Mouse (Mus musculus) stomach, postnatal 0 days (tissue): ENCODE results near the gene Ift27. TPM values are rescaled to one million over a fixed set of nuclear protein-coding genes. Genes with fewer than 3 reads are reported as not detected.
A peak's percentile ranks its signal among the peaks of the same experiment; 100 is the strongest.

ENCODE experiments used
- ATAC-seq: fragments of 200-750 bp; cut with Nextera tagmentation; 2 replicates; pipeline ENCODE4 v1.8.0; 2017; ENCODE audit not compliant: low FRiP score, low TSS enrichment
- DNase-seq: peaks from one replicate; pipeline ENCODE4 v3.0.0-alpha.2; 2016; ENCODE audit warnings: low spot score
- H3K27ac ChIP-seq: fragments of 300-500 bp; sonication (generic); replicated peaks from 2 replicates; pipeline ENCODE4 v1.5.1; 2014; ENCODE audit warnings: mild to moderate bottlenecking, control low read depth
- H3K27me3 ChIP-seq: fragments of 300-500 bp; sonication (generic); 2 replicates; pipeline ENCODE4 v1.6.1; 2014; ENCODE audit warnings: low read length; ENCODE audit not compliant: control insufficient read depth, insufficient read depth
- H3K36me3 ChIP-seq: fragments of 300-500 bp; sonication (generic); 2 replicates; pipeline ENCODE4 v1.6.1; 2014; ENCODE audit warnings: low read length, mixed read lengths; ENCODE audit not compliant: control insufficient read depth, insufficient read depth
- H3K4me1 ChIP-seq: fragments of 300-500 bp; sonication (generic); replicated peaks from 2 replicates; pipeline ENCODE4 v1.6.1; 2014; ENCODE audit warnings: antibody characterized with exemption; ENCODE audit not compliant: control insufficient read depth, insufficient read depth
- H3K4me2 ChIP-seq: fragments of 300-500 bp; sonication (generic); replicated peaks from 2 replicates; pipeline ENCODE4 v1.6.1; 2014; ENCODE audit warnings: low read depth, mild to moderate bottlenecking, control low read depth, moderate library complexity
- H3K4me3 ChIP-seq: fragments of 300-500 bp; sonication (generic); 2 replicates; pipeline ENCODE4 v1.5.1; 2014; ENCODE audit warnings: low read depth, low read length, control low read depth
- H3K9ac ChIP-seq: fragments of 300-500 bp; sonication (generic); 2 replicates; pipeline ENCODE4 v1.6.1; 2014; ENCODE audit warnings: mild to moderate bottlenecking, low read length, control low read depth, mixed read lengths
- H3K9me3 ChIP-seq: fragments of 300-500 bp; sonication (generic); 2 replicates; pipeline ENCODE4 v1.6.1; 2016; ENCODE audit warnings: low read length; ENCODE audit not compliant: control insufficient read depth
- CTCF ChIP-seq: IDR thresholded peaks from 2 replicates; pipeline ENCODE4 v1.5.1; 2016; ENCODE audit warnings: antibody characterized with exemption, low read depth, mild to moderate bottlenecking, moderate library complexity
- EP300 ChIP-seq: optimal IDR thresholded peaks from 2 replicates; pipeline ENCODE3; 2016; ENCODE audit warnings: antibody characterized with exemption
- WGBS: fragments of 180-500 bp; shearing (Covaris S2); extraction: QIAGEN DNeasy Blood & Tissue Kit; methylation state at CpG from one replicate; pipeline ENCODE4 v1.1.7; 2014; 5-methylcytosine and 5-hydroxymethylcytosine counted together
- polyA plus RNA-seq: library from polyadenylated mRNA; unstranded; fragments of >200 nt; fragmentation: Nextera tagmentation; extraction: Ambion mirVana; gene quantifications from 2 replicates; pipeline ENCODE4 v1.2.1, GENCODE M21; 2015

Gene Ift27
- polyA plus RNA-seq, 1 experiment from 2014 or later, result 42.2 TPM

DNA sequence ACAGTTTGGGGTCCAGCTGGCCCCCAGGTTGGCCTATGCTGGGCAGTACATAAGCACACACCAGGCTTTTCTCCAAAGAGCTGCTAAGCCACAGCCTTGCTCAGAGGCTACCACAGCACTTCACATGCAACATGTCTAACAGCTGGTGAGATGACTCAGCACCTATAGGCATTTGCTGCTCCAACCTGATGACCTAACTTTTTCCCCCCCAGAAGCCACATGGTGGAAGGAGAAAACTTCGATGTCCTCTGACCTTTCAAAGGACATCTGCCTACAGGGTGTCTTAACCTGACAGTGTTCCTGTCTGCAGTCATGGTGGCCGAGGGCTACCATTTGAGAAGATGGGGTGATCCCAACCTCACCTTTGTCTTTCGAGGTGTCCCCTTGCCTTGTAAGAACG, 11.7 kb upstream of the Ift27 start:
- TF ChIP-seq CTCF, result no peak
- TF ChIP-seq EP300, result no peak
- Histone ChIP-seq H3K27me3 (no peaks in the 10 kb centered on the region), H3K9ac (no peak overlapping the region), H3K27ac (no peak overlapping the region), H3K4me2 (no peak overlapping the region), H3K4me1 (no peaks in the 10 kb centered on the region), H3K9me3 (no peaks in the 10 kb centered on the region), H3K4me3 (no peak overlapping the region), H3K36me3 (no peaks in the 10 kb centered on the region)
- DNase-seq, result no peak
- WGBS, result 87% methylated on average over 4 of the region's 4 CpGs
- no peak for ATAC-seq

DNA sequence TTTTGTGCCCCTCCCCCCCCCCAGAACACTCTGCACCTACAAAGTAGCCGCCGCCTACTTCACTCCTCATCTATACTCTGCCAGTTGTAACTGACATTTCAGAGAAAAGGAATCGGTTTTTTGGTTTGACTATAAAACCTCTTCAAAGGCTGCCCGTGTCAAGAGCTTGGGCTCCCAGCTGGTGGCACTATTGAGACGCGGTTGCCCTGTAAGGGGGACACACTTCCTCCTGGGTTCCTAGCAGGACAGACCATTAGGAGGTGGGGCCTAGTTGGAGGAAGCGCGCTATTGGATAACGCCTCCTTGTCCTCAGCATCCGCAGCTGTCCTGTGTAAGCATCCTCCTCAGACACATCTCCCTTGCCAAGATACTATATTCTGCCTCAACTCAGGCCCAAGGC, 10.9 kb upstream of the Ift27 start:
- Histone ChIP-seq H3K27me3 (no peaks in the 10 kb centered on the region), H3K4me1 (no peaks in the 10 kb centered on the region), H3K4me3 (no peak overlapping the region), H3K9me3 (no peaks in the 10 kb centered on the region), H3K4me2 (no peak overlapping the region), H3K27ac (no peak overlapping the region), H3K36me3 (no peaks in the 10 kb centered on the region), H3K9ac (no peak overlapping the region)
- no peak for TF ChIP-seq EP300
- peak; percentile 73 for TF ChIP-seq CTCF
- DNase-seq, result peak; percentile 45
- ATAC-seq, result peak; percentile 58; the same call in 1 of the 2 replicates
- WGBS, result 2% methylated on average over 10 of the region's 10 CpGs

DNA sequence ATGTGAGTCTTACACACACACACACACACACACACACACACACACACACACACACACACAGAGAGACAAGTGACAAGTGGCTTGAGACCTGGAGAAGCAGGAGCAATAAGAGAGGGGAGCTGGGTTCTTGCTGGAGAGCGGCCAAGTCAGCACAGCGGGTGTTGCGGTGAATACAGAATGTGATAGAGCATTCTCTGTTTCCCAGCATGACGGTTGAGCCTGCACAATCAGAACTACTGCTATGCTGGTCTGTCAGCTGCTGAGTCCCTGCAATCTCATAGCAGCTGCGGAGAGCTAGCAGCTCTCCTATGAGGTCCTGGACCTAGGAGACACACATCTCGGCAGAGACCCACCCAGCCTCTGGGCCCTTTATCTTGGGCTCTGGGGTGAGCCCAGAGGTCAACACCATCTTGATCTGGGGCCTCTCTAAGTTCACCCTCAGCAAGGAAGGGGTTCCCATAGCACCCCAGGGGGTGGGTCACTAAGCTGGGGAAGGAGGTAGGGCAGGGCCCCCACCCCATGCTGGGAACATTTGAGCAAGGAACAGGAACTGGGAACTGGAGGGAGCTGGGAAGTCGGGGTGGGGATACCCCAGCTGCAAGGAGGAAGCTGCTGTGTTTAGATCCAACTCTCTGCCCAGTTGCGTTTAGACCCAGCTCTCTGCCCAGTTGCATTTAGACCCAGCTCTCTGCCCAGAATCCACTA, 7.9 kb upstream of the Ift27 start:
- H3K4me1 ChIP-seq, result no peaks in the 10 kb centered on the region
- 27% methylated on average over 8 of the region's 8 CpGs for WGBS

DNA sequence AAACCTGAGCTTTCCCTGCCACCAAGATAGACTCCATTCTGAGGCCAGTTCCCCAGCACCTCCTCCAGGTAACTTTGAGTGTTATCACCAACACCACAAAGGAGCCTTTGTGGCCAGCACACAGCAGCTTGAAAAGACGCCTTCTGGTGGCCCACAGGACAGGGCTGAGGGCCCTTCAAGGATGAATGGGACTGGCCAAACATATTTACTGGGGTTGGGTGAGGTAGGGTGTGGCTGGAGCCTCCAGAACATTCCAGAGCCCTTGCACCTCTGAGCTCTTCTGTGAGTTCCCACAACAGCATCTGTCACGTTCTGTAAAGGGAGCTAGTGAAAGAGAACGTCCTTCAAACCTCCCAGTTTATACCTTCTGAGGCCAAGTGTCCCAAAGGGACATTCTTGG, 5.9 kb upstream of the Ift27 start:
- no peaks in the 10 kb centered on the region for H3K36me3 ChIP-seq
- no peaks in the 10 kb centered on the region; the same call in 1 of the 2 replicates for H3K4me1 ChIP-seq
- H3K27me3 ChIP-seq, result no peaks in the 10 kb centered on the region
- H3K4me3 ChIP-seq, result no peak overlapping the region
- H3K27ac ChIP-seq, result no peak overlapping the region
- no peaks in the 10 kb centered on the region for H3K9me3 ChIP-seq
- ATAC-seq (peak; percentile 62; the same call in 1 of the 2 replicates), DNase-seq (peak; percentile 38)
- 45% methylated on average over 3 of the region's 3 CpGs for WGBS
- no peak overlapping the region for H3K9ac ChIP-seq
- TF ChIP-seq EP300 (no peak), CTCF (no peak)
- no peak overlapping the region for H3K4me2 ChIP-seq

More for the DNA sequence above, 7.9 kb upstream of the Ift27 start:
- H3K4me2 ChIP-seq, result no peak overlapping the region
- no peak overlapping the region for H3K27ac ChIP-seq
- no peaks in the 10 kb centered on the region for H3K36me3 ChIP-seq
- H3K27me3 ChIP-seq, result no peaks in the 10 kb centered on the region
- no peaks in the 10 kb centered on the region for H3K9me3 ChIP-seq
- H3K4me3 ChIP-seq, result no peak overlapping the region
- TF ChIP-seq CTCF, result no peak
- DNase-seq, result peak; percentile 23
- H3K9ac ChIP-seq, result no peak overlapping the region
- ATAC-seq, result no peak

DNA sequence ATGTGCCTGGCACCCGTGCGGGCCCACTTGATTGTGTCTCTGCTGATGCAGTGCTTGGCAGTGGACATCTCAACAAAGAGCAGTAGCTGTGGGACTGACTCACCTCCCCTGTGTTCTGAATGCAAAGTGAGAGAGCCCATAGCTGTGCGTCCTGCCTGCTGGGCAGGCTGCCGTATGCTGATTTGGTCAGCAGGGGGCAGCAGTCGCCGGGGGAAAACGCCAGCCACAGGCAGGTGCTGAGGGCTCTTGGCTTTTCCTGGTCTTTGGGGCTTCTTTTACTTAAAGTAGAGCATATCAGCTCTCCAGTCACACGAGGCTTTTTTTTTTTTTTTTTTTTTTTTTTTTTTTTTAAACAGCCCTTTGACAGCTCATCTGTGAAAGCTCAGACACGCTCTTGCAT, 4.5 kb upstream of the Ift27 start:
- Histone ChIP-seq H3K27me3 (no peaks in the 10 kb centered on the region), H3K4me2 (no peak overlapping the region), H3K9ac (no peak overlapping the region), H3K36me3 (no peaks in the 10 kb centered on the region), H3K9me3 (no peaks in the 10 kb centered on the region), H3K4me3 (no peak overlapping the region), H3K4me1 (peaks cover 2% of the 10 kb centered on the region; the same call in 1 of the 2 replicates), H3K27ac (no peak overlapping the region)
- TF ChIP-seq EP300, result no peak
- peak; percentile 94 for TF ChIP-seq CTCF
- WGBS, result 7% methylated on average over 9 of the region's 9 CpGs
- DNase-seq (peak; percentile 84), ATAC-seq (no peak)

DNA sequence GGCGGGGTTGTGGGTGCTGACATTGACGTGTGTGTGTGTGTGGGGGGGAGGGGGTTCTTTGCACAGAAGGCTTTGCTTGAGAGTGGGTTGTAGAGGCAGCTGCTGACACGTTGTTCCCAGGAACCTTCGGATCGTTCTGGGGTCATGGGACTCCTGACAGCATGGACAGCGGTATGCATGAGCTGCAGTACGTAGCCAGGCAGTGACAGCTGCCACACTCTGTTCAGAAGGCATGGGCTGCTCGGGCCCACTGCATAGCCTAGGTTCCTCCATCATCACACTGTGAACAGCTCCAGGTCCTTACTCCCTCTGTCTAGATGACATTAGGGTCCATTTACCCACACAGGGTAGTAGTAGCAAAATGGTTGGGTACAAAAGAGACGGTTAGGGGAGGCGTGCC, 3.4 kb upstream of the Ift27 start:
- no peak overlapping the region for H3K27ac ChIP-seq
- H3K36me3 ChIP-seq, result no peaks in the 10 kb centered on the region
- ATAC-seq (no peak), DNase-seq (no peak)
- no peak for TF ChIP-seq CTCF
- TF ChIP-seq EP300, result no peak
- H3K4me3 ChIP-seq, result no peak overlapping the region
- no peak overlapping the region for H3K4me2 ChIP-seq
- no peaks in the 10 kb centered on the region for H3K9me3 ChIP-seq
- no peaks in the 10 kb centered on the region for H3K27me3 ChIP-seq
- WGBS, result 58% methylated on average over 10 of the region's 10 CpGs
- H3K9ac ChIP-seq, result no peak overlapping the region
- peaks cover 2% of the 10 kb centered on the region; the same call in 1 of the 2 replicates for H3K4me1 ChIP-seq
